Mouse (Mus musculus) intestine, postnatal 0 days (tissue): ENCODE data around the gene Unc5c. TPM values are rescaled to one million over a fixed set of nuclear protein-coding genes. Genes with fewer than 3 reads are reported as not detected.

ENCODE experiments used
- ATAC-seq: fragments of 200-750 bp; cut with Nextera tagmentation; 2 replicates; pipeline ENCODE4 v1.8.0; 2017; ENCODE audit warnings: mild to moderate bottlenecking, moderate TSS enrichment, moderate library complexity
- H3K27ac ChIP-seq: fragments of 300-500 bp; sonication (generic); 2 replicates; pipeline ENCODE4 v1.5.1; 2014; ENCODE audit warnings: mild to moderate bottlenecking, low read depth, low read length, moderate library complexity
- H3K27me3 ChIP-seq: fragments of 300-500 bp; sonication (generic); replicated peaks from 2 replicates; pipeline ENCODE4 v1.6.1; 2014; ENCODE audit warnings: low read length, mixed read lengths; ENCODE audit not compliant: control insufficient read depth, insufficient read depth
- H3K36me3 ChIP-seq: fragments of 300-500 bp; sonication (generic); 2 replicates; pipeline ENCODE4 v1.6.1; 2014; ENCODE audit warnings: mild to moderate bottlenecking, moderate library complexity; ENCODE audit not compliant: control insufficient read depth, insufficient read depth
- H3K4me1 ChIP-seq: fragments of 300-500 bp; sonication (generic); replicated peaks from 2 replicates; pipeline ENCODE4 v1.6.1; 2014; ENCODE audit warnings: antibody characterized with exemption, low read length, mixed read lengths; ENCODE audit not compliant: control insufficient read depth, insufficient read depth
- H3K4me2 ChIP-seq: fragments of 300-500 bp; sonication (generic); replicated peaks from 2 replicates; pipeline ENCODE4 v1.6.1; 2014; ENCODE audit warnings: low read depth, mild to moderate bottlenecking, moderate library complexity
- H3K4me3 ChIP-seq: fragments of 300-500 bp; sonication (generic); 2 replicates; pipeline ENCODE4 v1.5.1; 2014; ENCODE audit warnings: low read depth, low read length
- H3K9ac ChIP-seq: fragments of 300-500 bp; sonication (generic); 2 replicates; pipeline ENCODE4 v1.6.1; 2014; ENCODE audit warnings: mild to moderate bottlenecking, low read depth, low read length
- H3K9me3 ChIP-seq: fragments of 300-500 bp; sonication (generic); 2 replicates; pipeline ENCODE4 v1.6.1; 2016; ENCODE audit warnings: mixed run types; ENCODE audit not compliant: control insufficient read depth
- CTCF ChIP-seq: sonication (generic); IDR thresholded peaks from 2 replicates; pipeline ENCODE4 v1.5.1; 2016; ENCODE audit warnings: low read depth, mild to moderate bottlenecking, control low read depth, antibody characterized with exemption, moderate library complexity
- WGBS: fragments of 180-500 bp; shearing (Covaris S2); extraction: QIAGEN DNeasy Blood & Tissue Kit; methylation state at CpG from one replicate; pipeline ENCODE4 v1.1.7; 2014; 5-methylcytosine and 5-hydroxymethylcytosine counted together
- polyA plus RNA-seq: library from polyadenylated mRNA; unstranded; fragments of >200 nt; fragmentation: Nextera tagmentation; extraction: Ambion mirVana; gene quantifications from 2 replicates; pipeline ENCODE4 v1.2.1, GENCODE M21; 2015

Unc5c gene
- polyA plus RNA-seq, 1 experiment from 2014 or later = 2.1 TPM

DNA sequence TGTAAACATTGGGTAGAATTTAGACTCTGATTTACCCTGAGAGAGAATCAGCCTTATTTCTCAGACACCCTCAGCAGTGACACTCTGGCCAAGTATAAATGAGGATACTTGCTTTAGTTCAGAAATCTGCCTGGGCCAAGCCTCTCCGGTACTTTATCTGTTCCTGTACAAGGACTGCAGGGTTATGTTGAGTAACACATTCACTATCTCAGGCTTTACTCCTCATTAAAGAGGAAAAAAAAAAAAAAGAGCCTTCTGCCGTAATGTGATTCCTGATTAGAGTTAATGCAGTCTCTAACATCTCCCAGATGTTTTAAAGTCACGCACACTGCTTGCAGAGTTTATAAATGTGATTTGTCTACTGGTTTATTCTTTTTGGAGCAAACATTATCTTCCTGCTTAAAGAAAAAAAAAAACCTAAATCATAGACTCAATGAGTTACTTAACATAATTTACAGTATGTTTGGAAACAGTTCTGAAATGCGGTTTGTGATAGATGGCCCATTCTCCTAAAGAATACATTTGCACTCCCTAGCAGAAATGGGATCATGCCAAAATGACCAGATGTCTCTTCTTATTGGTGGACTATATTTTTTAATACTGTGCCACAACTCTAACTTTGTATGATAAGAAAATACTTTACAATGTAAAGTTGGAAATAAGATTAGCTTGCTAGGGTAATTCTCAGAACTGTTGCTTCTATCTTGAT, 33.5 kb downstream of the Unc5c start:
- Histone ChIP-seq H3K27me3 (no peaks in the 10 kb centered on the region), H3K9ac (no peak overlapping the region), H3K4me3 (no peak overlapping the region), H3K4me1 (no peaks in the 10 kb centered on the region), H3K27ac (no peak overlapping the region), H3K36me3 (no peaks in the 10 kb centered on the region), H3K4me2 (no peak overlapping the region), H3K9me3 (no peaks in the 10 kb centered on the region)
- no peak for TF ChIP-seq CTCF
- ATAC-seq = no peak
- 45% methylated on average over 4 of the region's 4 CpGs for WGBS

DNA sequence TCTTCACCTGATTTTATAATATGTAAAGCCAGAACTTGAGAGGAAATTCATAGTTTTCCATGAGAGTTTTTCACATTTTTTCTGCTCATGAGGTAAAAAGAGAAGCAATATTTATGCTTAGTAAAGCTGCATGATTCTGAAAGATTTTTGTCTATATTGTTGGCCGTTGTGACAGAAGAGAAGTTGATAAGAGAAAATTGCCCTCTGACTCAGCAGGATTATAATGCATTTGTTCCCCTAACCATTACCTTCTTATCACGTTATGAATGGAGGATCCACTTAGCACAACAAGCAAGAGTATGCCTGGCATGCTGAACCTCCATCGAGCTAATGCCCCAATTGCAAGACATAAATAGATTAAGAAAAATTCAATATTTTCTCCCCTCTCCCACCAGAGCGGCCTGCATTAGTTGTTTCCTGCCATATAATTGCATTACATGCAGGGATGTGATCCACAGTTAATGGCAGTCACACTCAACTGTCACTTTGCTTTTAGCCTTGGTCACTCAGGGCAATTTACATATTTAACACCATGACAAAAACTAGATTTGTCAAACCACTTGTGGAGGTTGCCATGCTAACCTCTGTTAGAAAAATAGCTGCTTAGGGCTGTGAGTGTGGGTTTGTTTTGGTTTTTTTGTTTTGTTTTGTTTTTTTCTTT, 37.0 kb downstream of the Unc5c start:
- Histone ChIP-seq H3K36me3 (no peaks in the 10 kb centered on the region), H3K4me3 (no peak overlapping the region), H3K27ac (no peak overlapping the region), H3K9ac (no peak overlapping the region), H3K9me3 (no peaks in the 10 kb centered on the region), H3K4me1 (no peaks in the 10 kb centered on the region), H3K27me3 (no peaks in the 10 kb centered on the region), H3K4me2 (no peak overlapping the region)
- TF ChIP-seq CTCF = no peak
- no peak for ATAC-seq
- 47% methylated on average over 4 of the region's 4 CpGs for WGBS

DNA sequence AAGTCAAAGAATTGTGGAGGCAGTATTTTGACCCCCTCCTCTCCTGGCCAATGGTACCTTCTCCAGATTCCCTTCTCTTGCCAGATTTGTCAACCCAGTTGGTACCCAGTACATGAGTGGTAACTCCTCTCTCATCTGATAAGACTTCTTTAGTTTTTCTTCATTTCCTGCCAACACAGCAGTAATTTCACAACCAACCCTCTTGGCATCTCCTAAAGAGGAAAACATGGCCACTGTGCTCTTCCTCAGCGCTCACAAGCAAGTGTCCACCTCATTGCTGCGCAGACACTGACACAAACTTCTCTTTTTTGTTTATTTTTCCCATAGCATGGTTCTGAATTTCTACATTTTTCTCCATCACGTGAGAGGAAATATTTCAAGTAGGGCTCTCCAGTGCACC, 38.3 kb downstream of the Unc5c start:
- H3K4me2 ChIP-seq = no peak overlapping the region
- 70% methylated on average over 3 of the region's 3 CpGs for WGBS

DNA sequence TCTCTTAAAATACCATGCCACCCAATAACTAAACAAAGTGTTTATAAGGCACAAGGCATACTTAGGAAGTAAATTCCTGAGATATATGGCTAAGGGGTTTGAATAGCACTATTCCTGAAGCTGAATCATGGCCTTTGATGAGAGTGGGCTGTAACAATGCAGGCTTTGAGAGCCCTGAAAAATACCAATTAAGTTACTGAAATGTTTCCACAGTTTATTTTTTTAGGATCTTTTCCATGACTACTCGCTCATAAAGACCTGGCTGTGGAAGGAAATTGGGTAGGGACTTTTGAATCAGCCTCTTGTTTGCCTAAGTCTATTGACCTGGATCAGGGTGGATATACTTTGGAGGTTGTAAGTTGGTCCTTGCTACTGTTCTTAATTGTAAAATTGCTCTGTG, 44.8 kb downstream of the Unc5c start:
- Histone ChIP-seq H3K36me3 (no peaks in the 10 kb centered on the region), H3K27ac (no peak overlapping the region), H3K4me3 (no peak overlapping the region), H3K4me1 (no peaks in the 10 kb centered on the region), H3K27me3 (no peaks in the 10 kb centered on the region), H3K9ac (no peak overlapping the region), H3K9me3 (no peaks in the 10 kb centered on the region), H3K4me2 (no peak overlapping the region)
- ATAC-seq = no peak
- WGBS = 56% methylated on average over 1 of the region's 1 CpGs
- TF ChIP-seq CTCF = no peak

More for the DNA sequence above, 38.3 kb downstream of the Unc5c start:
- Histone ChIP-seq H3K27ac (no peak overlapping the region), H3K9ac (no peak overlapping the region), H3K36me3 (no peaks in the 10 kb centered on the region), H3K9me3 (no peaks in the 10 kb centered on the region), H3K27me3 (no peaks in the 10 kb centered on the region), H3K4me1 (no peaks in the 10 kb centered on the region), H3K4me3 (no peak overlapping the region)
- ATAC-seq = no peak
- no peak for TF ChIP-seq CTCF

DNA sequence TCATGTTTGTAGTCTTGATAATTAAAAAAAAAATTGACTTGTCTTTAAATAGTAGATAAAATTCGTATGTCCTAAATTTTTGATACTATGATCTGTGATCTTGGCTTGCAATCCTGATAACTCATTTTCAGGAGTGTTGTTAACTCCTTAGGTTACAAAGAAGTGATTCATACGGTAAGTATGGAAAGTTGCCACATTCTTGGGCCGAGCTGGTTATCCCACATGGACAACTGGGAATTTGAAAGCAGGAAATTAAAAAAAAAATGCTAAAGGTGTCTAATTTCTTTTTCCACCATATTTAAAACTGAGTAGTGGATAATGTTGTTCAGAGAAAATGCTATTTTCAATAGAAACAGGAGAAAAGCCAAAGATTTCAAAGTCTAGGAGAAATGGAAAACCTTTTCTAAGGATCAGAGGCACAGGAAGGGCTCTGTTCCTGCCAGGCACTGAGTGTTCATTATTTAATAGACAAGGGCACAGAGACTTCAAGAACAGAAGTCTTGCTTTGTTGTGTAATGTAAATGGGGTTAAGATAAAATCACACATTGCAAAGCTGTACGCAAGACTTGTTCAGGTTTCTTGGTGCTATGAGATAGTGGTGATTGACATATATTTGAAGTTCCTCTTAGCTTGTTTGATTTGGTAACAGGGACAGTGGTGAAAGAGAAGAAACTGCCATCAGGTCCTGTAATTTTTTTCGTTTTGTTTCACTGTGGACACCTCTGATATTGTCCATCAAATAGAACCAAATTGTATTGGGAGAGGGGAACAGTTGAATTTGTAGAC, 46.4 kb downstream of the Unc5c start:
- no peaks in the 10 kb centered on the region for H3K4me1 ChIP-seq
- H3K9me3 ChIP-seq = no peaks in the 10 kb centered on the region
- no peak overlapping the region for H3K4me2 ChIP-seq
- no peak for ATAC-seq
- H3K27me3 ChIP-seq = no peaks in the 10 kb centered on the region
- no peak overlapping the region for H3K9ac ChIP-seq
- TF ChIP-seq CTCF = no peak
- H3K27ac ChIP-seq = no peak overlapping the region
- H3K4me3 ChIP-seq = no peak overlapping the region
- WGBS = 71% methylated on average over 5 of the region's 5 CpGs
- H3K36me3 ChIP-seq = no peaks in the 10 kb centered on the region

DNA sequence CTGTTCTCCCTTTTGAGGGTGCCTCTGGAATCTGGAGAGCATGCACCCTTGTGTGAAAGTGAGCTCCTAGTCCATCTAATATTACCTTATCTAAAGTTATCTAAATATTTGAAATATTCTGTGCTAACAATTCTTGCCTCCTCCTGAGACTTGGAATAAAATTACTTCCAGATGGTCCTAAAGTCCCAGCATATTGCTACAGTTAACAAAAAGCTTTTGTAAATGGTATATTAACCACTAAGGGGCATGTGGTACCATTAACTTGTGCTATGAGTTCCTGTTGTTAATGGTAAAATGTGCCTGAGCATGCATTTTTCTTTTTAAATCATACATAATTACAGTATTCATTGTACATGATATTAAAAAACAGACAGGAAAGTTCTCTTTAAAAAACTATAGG, 63.7 kb downstream of the Unc5c start:
- ATAC-seq = no peak
- H3K4me1 ChIP-seq = no peaks in the 10 kb centered on the region
- no peaks in the 10 kb centered on the region for H3K36me3 ChIP-seq
- no peak overlapping the region for H3K4me3 ChIP-seq
- no peaks in the 10 kb centered on the region for H3K27me3 ChIP-seq
- no peak overlapping the region for H3K27ac ChIP-seq
- H3K9ac ChIP-seq = no peak overlapping the region
- TF ChIP-seq CTCF = no peak
- H3K9me3 ChIP-seq = no peaks in the 10 kb centered on the region
- no peak overlapping the region for H3K4me2 ChIP-seq
